Mouse (Mus musculus): ENCODE data around the gene Slc44a5.

Slc44a5 gene

GRCm38 (mm10) chr3:153973171-153973948, at the start of gene Slc44a5:
Gene Slc44a5 (plus strand): TSS chr3:153973436.
- peak; percentile 41 for DNase-seq (ENCODE audit: low spot score)

GRCm38 (mm10) chr3:153926333-153926732, 46.9 kb upstream of the Slc44a5 start:
- DNase-seq (ENCODE audit: low spot score): no peak

- no peak for DNase-seq (ENCODE audit: low spot score)
These were observed 43.7 kb upstream of the Slc44a5 start for GRCm38 (mm10) chr3:153929526-153929925.

GRCm38 (mm10) chr3:153932461-153932860, 40.8 kb upstream of the Slc44a5 start:
- no peak for DNase-seq (ENCODE audit: low spot score)

GRCm38 (mm10) chr3:153935878-153936277, 37.4 kb upstream of the Slc44a5 start:
- DNase-seq (ENCODE audit: low spot score): no peak

GRCm38 (mm10) chr3:153937116-153937810, 36.0 kb upstream of the Slc44a5 start:
- no peak for DNase-seq (ENCODE audit: low spot score)

GRCm38 (mm10) chr3:153940021-153940420, 33.2 kb upstream of the Slc44a5 start:
- no peak for DNase-seq (ENCODE audit: low spot score)

GRCm38 (mm10) chr3:153940486-153940885, 32.8 kb upstream of the Slc44a5 start:
- no peak for DNase-seq (ENCODE audit: low spot score)

GRCm38 (mm10) chr3:153941613-153942012, 31.6 kb upstream of the Slc44a5 start:
- DNase-seq (ENCODE audit: low spot score): no peak

- peak; percentile 63 for DNase-seq (ENCODE audit: low spot score)
These were observed 30.1 kb upstream of the Slc44a5 start for GRCm38 (mm10) chr3:153943003-153943640.

- no peak for DNase-seq (ENCODE audit: low spot score)
These were observed 29.3 kb upstream of the Slc44a5 start for GRCm38 (mm10) chr3:153943901-153944334.

- peak; percentile 100 for DNase-seq (ENCODE audit: low spot score)
These were observed 28.8 kb upstream of the Slc44a5 start, which contains the start of gene Acadm for GRCm38 (mm10) chr3:153944335-153944990. Gene Acadm (minus strand): TSS chr3:153944632.

- DNase-seq (ENCODE audit: low spot score): no peak
These were observed 26.0 kb upstream of the Slc44a5 start for GRCm38 (mm10) chr3:153947271-153947670.

GRCm38 (mm10) chr3:153948176-153948575, 25.1 kb upstream of the Slc44a5 start:
- DNase-seq (ENCODE audit: low spot score): no peak

GRCm38 (mm10) chr3:153957916-153958315, 15.3 kb upstream of the Slc44a5 start:
- DNase-seq (ENCODE audit: low spot score): no peak

GRCm38 (mm10) chr3:153959035-153959730, 14.1 kb upstream of the Slc44a5 start:
- DNase-seq (ENCODE audit: low spot score): peak; percentile 84

GRCm38 (mm10) chr3:153959731-153960207, 13.5 kb upstream of the Slc44a5 start:
- no peak for DNase-seq (ENCODE audit: low spot score)

- no peak for DNase-seq (ENCODE audit: low spot score)
These were observed 12.4 kb upstream of the Slc44a5 start for GRCm38 (mm10) chr3:153960884-153961283.

GRCm38 (mm10) chr3:153961632-153962389, 11.4 kb upstream of the Slc44a5 start:
- peak; percentile 75 for DNase-seq (ENCODE audit: low spot score)

- no peak for DNase-seq (ENCODE audit: low spot score)
These were observed 5.8 kb upstream of the Slc44a5 start for GRCm38 (mm10) chr3:153967447-153967846.

GRCm38 (mm10) chr3:153968549-153968948, 4.7 kb upstream of the Slc44a5 start:
- peak; percentile 86 for DNase-seq (ENCODE audit: low spot score)
